Mouse (Mus musculus) CD8-positive naive resting alpha-beta T cell, adult 2 months (primary cell): ENCODE measurements around the gene Rnf215.
A peak's percentile ranks its signal among the peaks of the same experiment; 100 is the strongest.
"Not testable (repeated sequence)": the region's sequence is repeated elsewhere in the genome, so short reads cannot be mapped to it uniquely, and the experiment has no call there.

Experiments
- DNase-seq, 2 experiments: peaks; one replicate each; pipeline ENCODE4 v3.0.0; 2022; ENCODE audit warnings: low read depth in 2 of 2, low spot score in 2 of 2

Gene Rnf215

GRCm38 (mm10) chr11:4146381-4146780 is 11.4 kb downstream of the Rnf215 start:
- DNase-seq = no peak

- DNase-seq = no peak
These were observed 12.1 kb downstream of the Rnf215 start for GRCm38 (mm10) chr11:4147098-4147497.

GRCm38 (mm10) chr11:4148120-4148519 is 13.1 kb downstream of the Rnf215 start:
- no peak for DNase-seq

- no peak for DNase-seq
These were observed 13.6 kb downstream of the Rnf215 start for GRCm38 (mm10) chr11:4148536-4149156.

- no peak for DNase-seq
These were observed 14.9 kb downstream of the Rnf215 start for GRCm38 (mm10) chr11:4149886-4150285.

GRCm38 (mm10) chr11:4153694-4154093 is 18.7 kb downstream of the Rnf215 start:
- no peak for DNase-seq

- DNase-seq = no peak
These were observed 20.6 kb downstream of the Rnf215 start for GRCm38 (mm10) chr11:4155641-4156040.

- DNase-seq = no peak
These were observed 23.7 kb downstream of the Rnf215 start for GRCm38 (mm10) chr11:4158676-4159075.

- peak; percentile 90 to 93 for DNase-seq
These were observed 25.1 kb downstream of the Rnf215 start, which contains the start of the genes Ccdc157 and Sf3a1 for GRCm38 (mm10) chr11:4159808-4160708. Ccdc157 (minus strand) TSS chr11:4160293. Sf3a1 (plus strand) TSS chr11:4160350.

GRCm38 (mm10) chr11:4160758-4161480 is 25.9 kb downstream of the Rnf215 start:
- DNase-seq = no peak

GRCm38 (mm10) chr11:4164701-4165100 is 29.7 kb downstream of the Rnf215 start:
- DNase-seq = no peak

GRCm38 (mm10) chr11:4166467-4167090 is 31.6 kb downstream of the Rnf215 start:
- DNase-seq = no peak

- DNase-seq = no peak
These were observed 39.6 kb downstream of the Rnf215 start for GRCm38 (mm10) chr11:4174586-4174985.

GRCm38 (mm10) chr11:4177716-4178115 is 42.7 kb downstream of the Rnf215 start:
- no peak for DNase-seq

GRCm38 (mm10) chr11:4182061-4182460 is 47.1 kb downstream of the Rnf215 start:
- no peak for DNase-seq

- DNase-seq = no peak
These were observed 48.5 kb downstream of the Rnf215 start for GRCm38 (mm10) chr11:4183511-4183910.

GRCm38 (mm10) chr11:4184251-4184952 is 49.4 kb downstream of the Rnf215 start:
- DNase-seq = no peak

GRCm38 (mm10) chr11:4185480-4185879 is 50.5 kb downstream of the Rnf215 start:
- not testable (repeated sequence) for DNase-seq

- DNase-seq = peak; percentile 98
These were observed 51.7 kb downstream of the Rnf215 start, which contains the start of gene Tbc1d10a for GRCm38 (mm10) chr11:4186486-4187317. Tbc1d10a (plus strand) TSS chr11:4186789.

GRCm38 (mm10) chr11:4187318-4187700 is 52.3 kb downstream of the Rnf215 start:
- no peak for DNase-seq
